Comparison of ENCODE assay signal across 31 mouse cellular contexts in the genomic region with DNA sequence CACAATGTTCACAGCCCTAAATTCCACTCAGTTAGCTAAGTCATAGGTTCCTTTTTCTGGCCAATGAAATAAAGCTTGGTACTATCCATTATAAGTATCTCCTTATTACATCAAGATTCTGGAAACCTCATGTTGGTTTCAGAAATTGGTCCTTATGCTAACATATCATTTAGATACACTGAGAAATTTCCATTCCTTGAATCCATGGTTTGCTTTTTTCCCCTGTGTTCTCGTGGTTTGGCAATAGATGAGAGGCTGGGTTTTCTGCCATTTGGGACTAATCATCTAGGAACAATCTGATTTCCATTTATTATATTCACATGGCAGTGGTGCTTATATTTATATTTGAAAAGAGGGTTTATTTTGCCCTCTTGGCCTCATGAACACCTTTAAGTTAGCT.
DNase-seq lines count a peak whose midpoint lies in the region; ATAC-seq lines count a peak whose summit lies in the region.
"Had no signal": no experiment of that assay in that cellular context is flagged by ENCODE, and none has a peak within 500 bp of the region (broad histone marks: within the 10 kb centered on the region; RNA-seq: fewer than 3 reads in every experiment).

No protein-coding gene starts in this region.

- no peaks in the 10 kb centered on the region for H3K9me3 ChIP-seq in embryonic facial prominence, embryonic 13.5 days
- no peaks in the 10 kb centered on the region for H3K9me3 ChIP-seq in embryonic facial prominence, embryonic 10.5 days
- H3K9me3 ChIP-seq in limb, embryonic 15.5 days = no peaks in the 10 kb centered on the region
- H3K9me3 ChIP-seq: forebrain, embryonic 12.5 days; forebrain, embryonic 15.5 days; G1E; heart, embryonic 12.5 days; heart, embryonic 15.5 days had no signal

- no peak for DNase-seq in embryonic facial prominence, embryonic 10.5 days (ENCODE audit: low spot score)
- DNase-seq in 3T3-L1 (ENCODE audit: low read depth, low spot score) (peak; percentile 41), adipocyte (ENCODE audit: low spot score) (peak; percentile 26)
- DNase-seq in cerebellum, adult 9-11 months = no peak
- no peak for DNase-seq in frontal cortex, postnatal 36 days (ENCODE audit: low spot score in 2 of 2)
- DNase-seq in ovary, postnatal 14 days (ENCODE audit: low spot score) = no peak
- DNase-seq: adrenal gland, postnatal 10 days; adrenal gland, postnatal 36 days; B cell, adult 2 months; cerebellum, adult 18-20 months; cerebellum, adult 9-10 months; cerebellum, postnatal 25 days; gastrocnemius, adult 2 months; gastrocnemius, postnatal 14 days; heart, adult 18-20 months; heart, postnatal 10 days; heart, postnatal 4 days had no signal

- 20% methylated on average over 1 of the region's 1 CpGs for WGBS in embryonic facial prominence, embryonic 13.5 days
- 48% methylated on average over 1 of the region's 1 CpGs for WGBS in embryonic facial prominence, embryonic 10.5 days
- 37% methylated on average over 1 of the region's 1 CpGs for WGBS in limb, embryonic 15.5 days

- no peak overlapping the region for H3K4me3 ChIP-seq in embryonic facial prominence, embryonic 13.5 days
- H3K4me3 ChIP-seq in embryonic facial prominence, embryonic 10.5 days = no peak overlapping the region
- no peak overlapping the region for H3K4me3 ChIP-seq in limb, embryonic 15.5 days
- H3K4me3 ChIP-seq: erythroblast, embryonic 14.5 days; forebrain, embryonic 12.5 days; forebrain, embryonic 15.5 days; gastrocnemius, adult 2 months; heart, embryonic 12.5 days; heart, embryonic 15.5 days had no signal

- H3K9ac ChIP-seq in embryonic facial prominence, embryonic 13.5 days = no peak overlapping the region
- H3K9ac ChIP-seq in limb, embryonic 15.5 days = no peak overlapping the region
- H3K9ac ChIP-seq: forebrain, embryonic 12.5 days; forebrain, embryonic 15.5 days; heart, embryonic 12.5 days; heart, embryonic 15.5 days; hindbrain, embryonic 14.5 days had no signal

- H3K36me3 ChIP-seq in embryonic facial prominence, embryonic 13.5 days = peaks cover 13% of the 10 kb centered on the region; the same call in 1 of the 2 replicates
- peaks cover 5% of the 10 kb centered on the region; the same call in 1 of the 2 replicates for H3K36me3 ChIP-seq in embryonic facial prominence, embryonic 10.5 days (replicated peaks)
- H3K36me3 ChIP-seq in limb, embryonic 15.5 days = peaks cover 12% of the 10 kb centered on the region
- H3K36me3 ChIP-seq: forebrain, embryonic 12.5 days; forebrain, embryonic 15.5 days; G1E; heart, embryonic 15.5 days had no signal

- H3K4me1 ChIP-seq in embryonic facial prominence, embryonic 13.5 days = 0 out of 2 replicates have a peak, but pooled peaks cover 3% of the 10 kb centered on the region
- 0 out of 2 replicates have a peak, but pooled peaks cover 6% of the 10 kb centered on the region for H3K4me1 ChIP-seq in embryonic facial prominence, embryonic 10.5 days
- H3K4me1 ChIP-seq in limb, embryonic 15.5 days = no peaks in the 10 kb centered on the region
- H3K4me1 ChIP-seq: forebrain, embryonic 12.5 days; forebrain, embryonic 15.5 days; heart, embryonic 12.5 days; heart, embryonic 15.5 days had no signal

- no peak for ATAC-seq in embryonic facial prominence, embryonic 13.5 days (ENCODE audit: insufficient number of reproducible peaks, insufficient read depth, low FRiP score, low TSS enrichment, low read depth)
- ATAC-seq in limb, embryonic 15.5 days (ENCODE audit: insufficient number of reproducible peaks, low FRiP score, low TSS enrichment, low read depth) = no peak
- ATAC-seq: activated CD4-positive, CD25-positive, alpha-beta regulatory T cell, adult 4 months; forebrain, embryonic 15.5 days; hindbrain, postnatal 0 days; inflammation-experienced regulatory T-cells, adult 6 months; intestine, embryonic 16.5 days had no signal

- H3K27me3 ChIP-seq in embryonic facial prominence, embryonic 13.5 days = no peaks in the 10 kb centered on the region
- no peaks in the 10 kb centered on the region for H3K27me3 ChIP-seq in embryonic facial prominence, embryonic 10.5 days (replicated peaks; ENCODE audit: low read depth, poor library complexity, severe bottlenecking)
- H3K27me3 ChIP-seq in limb, embryonic 15.5 days = no peaks in the 10 kb centered on the region
- H3K27me3 ChIP-seq: CH12.LX; forebrain, embryonic 12.5 days; forebrain, embryonic 15.5 days; heart, embryonic 12.5 days; heart, embryonic 15.5 days had no signal

- peak overlapping the region; percentile 29 for H3K27ac ChIP-seq in embryonic facial prominence, embryonic 13.5 days
- H3K27ac ChIP-seq in embryonic facial prominence, embryonic 10.5 days (replicated peaks) = no peak overlapping the region
- H3K27ac ChIP-seq in limb, embryonic 15.5 days = peak overlapping the region; percentile 50
- H3K27ac ChIP-seq: forebrain, embryonic 12.5 days; forebrain, embryonic 15.5 days; gastrocnemius, adult 2 months; heart, embryonic 15.5 days; hindbrain, embryonic 14.5 days; hindbrain, postnatal 0 days had no signal

- no peak overlapping the region for H3K4me2 ChIP-seq in embryonic facial prominence, embryonic 13.5 days
- H3K4me2 ChIP-seq in limb, embryonic 15.5 days = no peak overlapping the region
- H3K4me2 ChIP-seq: forebrain, embryonic 12.5 days; forebrain, embryonic 15.5 days; heart, embryonic 12.5 days; heart, embryonic 15.5 days; hindbrain, embryonic 14.5 days had no signal

Comparison
In these comparisons a context has a peak if more than half of its experiments do, and no peak if none do; other contexts are left out.
1. DNase-seq: peak in 3T3-L1 (single experiment) and adipocyte (single experiment); none in embryonic facial prominence, embryonic 10.5 days (single experiment), cerebellum, adult 9-11 months (single experiment), frontal cortex, postnatal 36 days (0 of 2) and ovary, postnatal 14 days (single experiment).